16 mouse cellular contexts compared by ENCODE assay signal in the genomic region with DNA sequence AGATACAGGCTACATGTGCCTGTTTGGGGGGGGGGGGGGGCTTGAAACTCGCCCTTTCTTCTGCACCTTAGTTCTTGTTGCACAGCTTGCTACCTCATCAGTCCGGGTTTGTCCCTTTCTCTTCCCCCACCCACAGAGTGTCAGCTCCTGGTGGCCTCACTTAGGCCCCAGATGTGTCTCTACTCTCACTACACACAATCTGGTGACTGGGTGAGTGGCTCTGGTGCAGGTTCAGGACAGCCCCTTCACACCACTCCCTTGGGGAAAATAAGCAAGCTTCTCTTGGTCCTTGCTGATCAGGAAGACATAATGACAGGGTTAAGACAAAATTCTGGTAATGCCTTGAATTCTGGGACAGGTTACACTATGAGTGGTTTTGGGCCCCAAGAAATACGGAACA.
"Had no signal": no experiment of that assay in that cellular context is flagged by ENCODE, and none has a peak within 500 bp of the region (broad histone marks: within the 10 kb centered on the region; RNA-seq: fewer than 3 reads in every experiment).

No protein-coding gene starts in this region.

- H3K27me3 ChIP-seq: liver, embryonic 13.5 days; midbrain, embryonic 12.5 days; midbrain, embryonic 15.5 days; neural tube, embryonic 13.5 days had no signal

- H3K4me1 ChIP-seq: midbrain, embryonic 12.5 days; midbrain, embryonic 15.5 days; neural tube, embryonic 13.5 days had no signal

- H3K9me3 ChIP-seq: liver, embryonic 13.5 days; midbrain, embryonic 12.5 days; midbrain, embryonic 15.5 days; neural tube, embryonic 13.5 days had no signal

- H3K36me3 ChIP-seq: liver, embryonic 13.5 days; midbrain, embryonic 12.5 days; midbrain, embryonic 15.5 days; neural tube, embryonic 13.5 days had no signal

- ATAC-seq: midbrain, embryonic 15.5 days had no signal

- H3K4me3 ChIP-seq: left cerebral cortex, adult 2 months; liver, embryonic 13.5 days; midbrain, embryonic 12.5 days; midbrain, embryonic 15.5 days; myocyte; neural tube, embryonic 13.5 days had no signal

- H3K27ac ChIP-seq: kidney, postnatal 0 days; left cerebral cortex, adult 2 months; liver, embryonic 13.5 days; macrophage; midbrain, embryonic 12.5 days; midbrain, embryonic 15.5 days; neural tube, embryonic 13.5 days; stomach, postnatal 0 days had no signal

- DNase-seq: kidney, adult 2 months; kidney, postnatal 25 days; layer of hippocampus, postnatal 36 days; liver, embryonic 13.5 days; lung, adult 2 months; retina, postnatal 1 day; right cerebral cortex, postnatal 25 days; spleen, adult 18-20 months had no signal
